Mouse (Mus musculus): ENCODE measurements at regions not wholly inside any gene's neighbourhood (a gene's known extent, or its start where the extent isn't known, plus 50 kb on each side); places are given as distances from the start of the nearest gene placed in this dataset.

GRCm38 (mm10) chr6:127364591-127365187, 82.0 kb upstream of the Parp11 start:
- Histone ChIP-seq H3K4me3 (ENCODE audit: insufficient read depth, low read depth, low read length) (no peak overlapping the region), H3K4me1 (ENCODE audit: control insufficient read depth, insufficient read depth, insufficient read length, low read length) (no peaks in the 10 kb centered on the region), H3K27ac (replicated peaks; ENCODE audit: low read depth, low read length) (no peak overlapping the region)

- Histone ChIP-seq H3K4me3 (ENCODE audit: insufficient read depth, low read depth, low read length) (no peak overlapping the region), H3K4me1 (ENCODE audit: control insufficient read depth, insufficient read depth, insufficient read length, low read length) (no peaks in the 10 kb centered on the region), H3K27ac (replicated peaks; ENCODE audit: low read depth, low read length) (no peak overlapping the region)
Observed at GRCm38 (mm10) chr6:127365246-127365645, 81.4 kb upstream of the Parp11 start.

DNA sequence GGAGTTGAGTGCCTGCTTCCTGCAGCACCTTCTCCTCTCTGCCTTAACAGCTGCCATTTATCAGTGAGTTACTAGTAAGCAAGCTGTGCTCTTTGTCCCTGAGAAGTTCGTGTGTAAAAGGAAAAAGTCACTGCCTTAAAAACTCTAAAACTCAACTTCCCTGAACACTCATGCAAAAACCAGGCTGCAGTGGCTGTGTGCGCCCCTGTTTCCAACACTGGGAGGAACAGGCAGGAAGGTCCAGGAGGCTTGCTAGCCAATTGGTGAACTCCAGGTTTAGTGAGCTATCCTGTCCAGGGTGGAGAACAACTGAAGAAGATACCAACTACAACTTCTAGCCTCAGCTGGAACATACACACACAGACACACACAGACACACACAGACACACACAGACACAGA, 81.0 kb upstream of the Parp11 start:
- no peaks in the 10 kb centered on the region for H3K4me1 ChIP-seq (ENCODE audit: control insufficient read depth, insufficient read depth, insufficient read length, low read length)
- H3K27ac ChIP-seq (replicated peaks; ENCODE audit: low read depth, low read length), result no peak overlapping the region
- no peak overlapping the region for H3K4me3 ChIP-seq (ENCODE audit: insufficient read depth, low read depth, low read length)

GRCm38 (mm10) chr6:127373052-127373451, 73.6 kb upstream of the Parp11 start:
- no peaks in the 10 kb centered on the region for H3K4me1 ChIP-seq (ENCODE audit: control insufficient read depth, insufficient read depth, insufficient read length, low read length)
- no peak overlapping the region for H3K27ac ChIP-seq (replicated peaks; ENCODE audit: low read depth, low read length)
- no peak overlapping the region for H3K4me3 ChIP-seq (ENCODE audit: insufficient read depth, low read depth, low read length)

DNA sequence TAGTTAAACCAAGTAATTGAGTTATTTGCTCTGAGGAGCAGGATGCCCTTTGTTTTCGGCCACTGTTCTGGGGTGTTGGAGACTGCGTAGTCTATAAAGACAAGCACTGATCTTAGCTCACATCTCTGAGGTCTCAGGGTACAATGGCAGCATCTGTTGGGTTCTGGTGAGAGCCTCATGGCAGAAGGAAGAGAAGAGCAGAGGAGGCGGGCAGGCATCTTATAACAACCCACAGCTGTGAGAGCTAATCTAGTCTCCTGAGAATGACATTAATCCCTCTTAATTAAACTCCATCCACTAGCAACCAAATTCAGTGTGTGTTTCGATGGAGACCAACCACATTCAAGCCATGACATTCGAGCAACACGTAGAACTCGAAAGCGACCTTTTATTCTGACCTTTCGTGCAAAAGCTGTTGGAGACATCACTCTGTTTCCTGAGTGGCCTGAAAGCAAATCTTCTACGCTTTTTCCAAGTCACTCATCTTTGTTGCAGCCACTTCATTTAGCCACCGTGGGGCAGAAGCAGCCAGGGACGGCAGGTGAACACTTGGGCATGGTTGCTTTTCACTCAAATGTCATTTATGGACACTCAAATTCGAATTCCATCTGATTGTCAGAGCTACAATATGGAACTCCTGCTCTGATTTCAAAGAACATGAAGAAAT, 72.7 kb upstream of the Parp11 start:
- H3K4me3 ChIP-seq (ENCODE audit: insufficient read depth, low read depth, low read length), result no peak overlapping the region
- H3K4me1 ChIP-seq (ENCODE audit: control insufficient read depth, insufficient read depth, insufficient read length, low read length), result no peaks in the 10 kb centered on the region
- H3K27ac ChIP-seq (replicated peaks; ENCODE audit: low read depth, low read length), result no peak overlapping the region

- Histone ChIP-seq H3K27ac (replicated peaks; ENCODE audit: low read depth, low read length) (no peak overlapping the region), H3K4me1 (ENCODE audit: control insufficient read depth, insufficient read depth, insufficient read length, low read length) (no peaks in the 10 kb centered on the region)
Observed at GRCm38 (mm10) chr6:127374464-127375143, 72.0 kb upstream of the Parp11 start.

GRCm38 (mm10) chr6:127375144-127375529, 71.5 kb upstream of the Parp11 start:
- Histone ChIP-seq H3K27ac (replicated peaks; ENCODE audit: low read depth, low read length) (no peak overlapping the region), H3K4me3 (ENCODE audit: insufficient read depth, low read depth, low read length) (no peak overlapping the region), H3K4me1 (ENCODE audit: control insufficient read depth, insufficient read depth, insufficient read length, low read length) (no peaks in the 10 kb centered on the region)

More at GRCm38 (mm10) chr6:127374464-127375143, 72.0 kb upstream of the Parp11 start:
- no peak overlapping the region for H3K4me3 ChIP-seq (ENCODE audit: insufficient read depth, low read depth, low read length)

DNA sequence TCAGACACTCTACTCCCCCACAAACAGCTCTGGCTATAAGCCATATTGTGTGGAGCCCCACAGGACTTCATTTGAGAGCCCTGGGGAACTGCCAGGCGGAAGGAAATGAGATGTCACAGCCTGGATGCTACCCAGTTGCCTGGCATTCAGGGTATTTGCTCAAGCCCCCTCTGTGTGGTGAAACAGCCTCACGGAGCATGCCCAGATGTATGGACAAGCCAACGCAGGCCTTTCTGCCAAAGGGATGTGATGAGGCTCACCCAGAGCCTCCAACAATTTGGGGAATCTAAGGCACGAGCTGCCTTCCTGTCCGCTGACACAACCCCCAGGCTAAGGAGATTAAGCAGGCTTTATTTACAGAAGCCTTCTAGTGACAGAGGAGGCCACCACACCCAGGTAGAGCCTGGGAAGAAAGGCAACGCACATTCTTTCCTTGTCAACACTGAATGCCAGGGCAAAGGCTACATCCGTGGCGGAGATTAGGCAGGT, 70.9 kb upstream of the Parp11 start:
- Histone ChIP-seq H3K4me1 (ENCODE audit: control insufficient read depth, insufficient read depth, insufficient read length, low read length) (no peaks in the 10 kb centered on the region), H3K4me3 (ENCODE audit: insufficient read depth, low read depth, low read length) (no peak overlapping the region), H3K27ac (replicated peaks; ENCODE audit: low read depth, low read length) (no peak overlapping the region)

DNA sequence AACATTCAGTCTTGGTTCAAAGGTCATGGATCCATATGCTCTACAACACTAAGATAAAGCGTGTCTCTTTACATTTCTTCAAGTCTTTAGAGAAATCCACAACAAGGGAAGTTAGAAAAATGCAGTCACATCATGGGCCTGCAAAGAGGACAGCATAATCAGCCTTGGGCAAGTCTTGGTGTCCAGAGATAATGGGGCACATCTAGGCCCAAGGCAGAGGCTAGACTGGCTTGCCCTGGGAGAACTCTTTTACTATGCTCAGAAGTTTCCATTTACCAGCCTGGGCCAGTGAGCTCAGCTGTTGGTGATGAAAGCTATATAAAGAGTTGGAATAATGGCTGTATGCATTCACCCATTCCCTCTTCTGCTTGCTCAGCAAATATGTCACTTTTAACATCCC, 67.9 kb upstream of the Parp11 start:
- Histone ChIP-seq H3K27ac (replicated peaks; ENCODE audit: low read depth, low read length) (no peak overlapping the region), H3K4me1 (ENCODE audit: control insufficient read depth, insufficient read depth, insufficient read length, low read length) (no peaks in the 10 kb centered on the region), H3K4me3 (ENCODE audit: insufficient read depth, low read depth, low read length) (no peak overlapping the region)

DNA sequence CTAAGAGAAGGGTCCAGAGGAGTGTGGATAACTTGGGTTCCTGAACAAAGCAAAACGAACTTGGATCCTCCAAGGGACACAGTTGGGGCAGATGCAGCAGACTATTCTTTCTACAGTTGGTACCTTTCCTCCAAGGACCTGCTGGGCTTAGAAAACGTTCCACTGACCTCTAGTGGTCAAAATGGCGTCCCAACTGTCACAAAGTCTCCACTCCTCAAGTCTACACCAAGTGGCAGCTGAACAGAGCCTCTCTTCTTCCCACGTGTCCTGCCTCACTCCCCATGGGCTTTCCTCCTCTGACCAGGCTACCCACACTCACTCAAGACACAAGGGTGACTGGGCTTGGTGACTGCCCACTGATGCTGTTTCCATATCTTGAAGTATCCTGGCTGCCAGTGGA, 67.1 kb upstream of the Parp11 start:
- Histone ChIP-seq H3K4me3 (ENCODE audit: insufficient read depth, low read depth, low read length) (no peak overlapping the region), H3K27ac (replicated peaks; ENCODE audit: low read depth, low read length) (no peak overlapping the region), H3K4me1 (ENCODE audit: control insufficient read depth, insufficient read depth, insufficient read length, low read length) (no peaks in the 10 kb centered on the region)

DNA sequence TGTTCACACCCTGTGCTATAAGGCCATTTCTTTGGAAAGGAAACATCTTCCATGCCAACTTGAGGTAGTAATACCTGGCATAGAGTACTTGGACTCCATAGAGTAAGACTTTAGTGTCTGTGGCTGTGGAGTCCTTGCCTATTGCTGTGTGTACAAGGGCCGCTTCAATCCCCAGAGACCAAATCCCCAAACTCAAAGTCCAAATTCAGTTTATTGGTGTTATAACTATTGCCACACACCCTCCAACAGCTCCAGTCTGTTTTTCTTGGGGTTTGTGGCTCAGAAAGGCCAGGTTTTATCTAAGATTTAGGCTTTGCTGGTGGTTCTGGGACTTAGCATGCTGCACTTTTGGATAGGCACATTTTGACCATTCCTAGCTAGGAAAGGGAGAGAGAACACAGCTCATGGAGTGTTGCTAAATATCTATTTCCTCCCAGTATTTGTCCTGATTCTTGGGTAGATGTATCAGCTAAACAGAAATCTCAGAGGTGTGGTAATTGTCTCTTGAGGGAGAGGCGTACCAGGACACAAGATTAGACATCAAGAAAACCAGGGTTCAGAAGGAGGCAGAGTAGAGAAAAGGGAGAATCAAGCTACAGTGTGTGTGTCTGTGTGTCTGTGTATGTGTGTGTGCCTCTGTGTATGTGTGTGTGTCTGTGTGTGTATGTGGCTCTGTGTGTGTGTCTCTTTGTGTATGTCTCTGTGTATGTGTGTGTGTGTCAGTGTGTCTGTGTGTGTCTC, 65.3 kb upstream of the Parp11 start:
- Histone ChIP-seq H3K4me1 (ENCODE audit: control insufficient read depth, insufficient read depth, insufficient read length, low read length) (no peaks in the 10 kb centered on the region), H3K4me3 (ENCODE audit: insufficient read depth, low read depth, low read length) (no peak overlapping the region), H3K27ac (replicated peaks; ENCODE audit: low read depth, low read length) (no peak overlapping the region)

DNA sequence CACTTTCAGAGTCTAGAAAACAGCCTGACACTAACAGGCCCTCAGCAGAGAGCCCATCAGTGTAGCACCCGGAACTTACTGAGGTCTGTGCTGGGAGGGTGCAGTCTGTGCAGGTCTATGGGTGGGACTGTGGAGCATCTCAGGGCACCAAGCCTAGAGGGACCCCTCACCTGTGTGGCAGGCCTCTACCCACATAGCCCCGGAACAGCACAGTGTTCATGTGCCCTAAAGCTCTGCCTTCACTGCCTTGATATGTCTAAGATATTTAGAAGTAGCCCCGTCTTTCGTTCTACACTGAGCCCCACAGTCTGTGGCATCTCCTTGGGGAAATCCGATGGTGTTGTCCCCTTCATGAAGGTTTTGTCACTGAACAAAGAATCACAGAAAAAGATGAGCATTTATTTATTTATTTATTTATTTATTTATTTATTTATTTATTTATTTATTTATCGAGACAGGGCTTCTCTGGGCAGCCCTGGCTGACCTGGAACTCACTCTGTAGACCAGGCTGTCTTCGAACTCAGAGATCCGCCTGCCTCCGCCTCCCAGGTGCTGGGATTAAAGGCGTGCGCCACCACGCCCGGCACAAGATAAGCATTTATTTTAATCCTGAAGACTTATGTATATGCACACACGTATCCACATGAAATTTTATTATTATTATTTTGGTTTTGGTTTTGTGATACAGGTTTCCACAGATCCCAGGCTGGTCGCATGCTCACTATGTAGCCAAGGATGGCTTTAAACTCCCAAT, 55.2 kb upstream of the Parp11 start:
- Histone ChIP-seq H3K4me1 (ENCODE audit: control insufficient read depth, insufficient read depth, insufficient read length, low read length) (no peaks in the 10 kb centered on the region), H3K27ac (replicated peaks; ENCODE audit: low read depth, low read length) (no peak overlapping the region), H3K4me3 (ENCODE audit: insufficient read depth, low read depth, low read length) (no peak overlapping the region)

DNA sequence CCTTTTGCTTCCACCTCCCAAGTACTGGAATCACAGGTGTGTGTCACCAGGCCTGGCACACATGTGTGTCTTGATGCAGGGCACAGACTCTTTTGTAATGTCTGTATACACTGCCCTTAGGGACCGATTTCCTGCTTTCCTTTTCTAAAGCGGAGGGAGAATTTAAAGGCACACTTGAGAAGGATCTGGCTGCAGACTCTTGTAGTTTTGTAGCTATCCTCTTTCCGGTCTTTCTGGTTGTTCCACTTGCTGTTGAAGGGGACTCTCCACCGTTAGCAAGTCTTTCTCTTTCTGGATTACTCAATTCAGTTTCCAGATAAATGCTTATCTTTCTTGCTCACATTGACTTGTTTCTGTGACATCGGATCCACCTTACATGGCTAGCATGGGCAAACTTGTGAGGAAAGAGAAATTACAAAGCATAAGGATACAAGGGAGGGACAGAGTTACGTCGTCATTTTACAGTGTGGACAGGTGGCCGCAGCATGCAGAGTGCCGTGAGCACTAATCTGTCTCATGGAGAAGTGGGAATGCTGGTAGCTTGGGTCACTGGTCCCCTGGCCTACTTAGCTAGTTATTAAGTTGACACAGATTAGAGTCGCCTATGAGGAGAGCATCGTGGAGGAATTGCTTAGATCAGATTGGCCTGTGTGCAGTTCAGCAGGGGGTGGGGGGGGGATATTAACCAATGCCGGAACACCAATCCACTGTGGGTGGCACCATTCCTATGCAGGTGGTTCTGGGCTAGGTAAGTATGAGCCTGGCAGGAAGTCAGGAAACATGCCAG, 54.4 kb upstream of the Parp11 start:
- H3K4me3 ChIP-seq (ENCODE audit: insufficient read depth, low read depth, low read length), result no peak overlapping the region
- no peak overlapping the region for H3K27ac ChIP-seq (replicated peaks; ENCODE audit: low read depth, low read length)
- no peaks in the 10 kb centered on the region for H3K4me1 ChIP-seq (ENCODE audit: control insufficient read depth, insufficient read depth, insufficient read length, low read length)

GRCm38 (mm10) chr6:127392799-127393172, 53.9 kb upstream of the Parp11 start:
- no peak overlapping the region for H3K27ac ChIP-seq (replicated peaks; ENCODE audit: low read depth, low read length)

More at GRCm38 (mm10) chr6:127392799-127393172, 53.9 kb upstream of the Parp11 start:
- H3K4me3 ChIP-seq (ENCODE audit: insufficient read depth, low read depth, low read length), result no peak overlapping the region
- no peaks in the 10 kb centered on the region for H3K4me1 ChIP-seq (ENCODE audit: control insufficient read depth, insufficient read depth, insufficient read length, low read length)
